Mouse (Mus musculus): ENCODE measurements around the gene R3hdm4.

DNA sequence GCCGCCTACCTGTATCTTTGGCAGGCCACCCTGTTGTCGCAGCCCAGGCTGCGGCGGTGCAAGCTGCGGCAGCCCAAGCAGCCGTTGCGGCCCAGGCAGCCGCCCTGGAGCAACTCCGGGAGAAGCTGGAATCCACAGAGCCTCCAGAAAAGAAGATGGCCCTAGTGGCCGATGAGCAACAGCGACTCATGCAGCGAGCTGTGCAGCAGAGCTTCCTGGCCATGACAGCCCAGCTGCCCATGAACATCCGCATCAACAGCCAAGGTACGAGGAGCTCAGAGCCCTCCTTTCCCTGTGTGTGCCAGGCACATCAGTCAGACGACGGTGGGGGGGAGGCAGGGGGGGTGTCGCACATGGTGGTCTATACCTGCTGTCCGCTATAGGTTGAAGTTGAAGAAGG, 29.7 kb upstream of the R3hdm4 start:
- no peak for TF ChIP-seq CTCF (IDR thresholded peaks at IDR 0.05; ENCODE audit: extremely low read depth, insufficient read depth, low read length)
- TF ChIP-seq POLR2A (IDR thresholded peaks at IDR 0.05; ENCODE audit: extremely low read depth, insufficient read depth, low read length): no peak

Measured in cortical plate, adult 2 months (tissue).